Mouse (Mus musculus) induced T-regulatory cell, adult 2 months (primary cell): ENCODE data around the gene Fip1l1.

Experiments used
- DNase-seq: peaks from one replicate; pipeline ENCODE4 v3.0.0-alpha.2; 2012; ENCODE audit warnings: low read depth

Fip1l1 gene

DNA sequence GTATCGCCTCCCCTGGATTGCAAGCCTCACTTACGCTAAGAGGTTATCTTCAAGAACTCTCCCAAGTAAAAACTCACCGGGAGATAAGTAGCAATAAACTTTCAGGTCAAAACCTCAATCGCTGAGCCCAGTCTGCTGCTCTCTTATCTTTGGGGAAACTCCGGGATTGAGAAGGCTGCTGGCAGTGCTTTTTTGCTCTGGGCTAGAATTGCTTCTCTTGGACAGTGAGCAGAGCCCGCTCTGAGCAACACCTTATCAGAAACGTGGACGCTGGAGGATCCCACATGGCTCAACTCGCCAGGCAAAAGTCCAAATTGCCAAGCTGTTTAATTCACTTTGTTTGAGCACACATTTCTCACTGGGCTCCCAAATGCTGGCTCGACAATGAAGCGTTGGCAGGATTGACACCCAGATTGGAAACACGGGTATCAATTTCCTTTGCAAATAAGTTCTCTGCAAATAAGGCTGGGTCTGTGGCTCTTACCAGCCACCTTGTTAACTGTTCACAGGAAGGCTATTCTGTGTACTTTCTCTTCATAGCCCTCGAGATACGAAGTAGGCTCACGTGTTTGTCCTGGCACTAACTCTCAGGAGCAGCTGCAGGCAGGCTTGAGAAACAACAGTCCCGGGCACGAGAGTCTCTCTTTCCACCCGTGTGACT, 78.4 kb downstream of the Fip1l1 start:
- no peak for DNase-seq

DNA sequence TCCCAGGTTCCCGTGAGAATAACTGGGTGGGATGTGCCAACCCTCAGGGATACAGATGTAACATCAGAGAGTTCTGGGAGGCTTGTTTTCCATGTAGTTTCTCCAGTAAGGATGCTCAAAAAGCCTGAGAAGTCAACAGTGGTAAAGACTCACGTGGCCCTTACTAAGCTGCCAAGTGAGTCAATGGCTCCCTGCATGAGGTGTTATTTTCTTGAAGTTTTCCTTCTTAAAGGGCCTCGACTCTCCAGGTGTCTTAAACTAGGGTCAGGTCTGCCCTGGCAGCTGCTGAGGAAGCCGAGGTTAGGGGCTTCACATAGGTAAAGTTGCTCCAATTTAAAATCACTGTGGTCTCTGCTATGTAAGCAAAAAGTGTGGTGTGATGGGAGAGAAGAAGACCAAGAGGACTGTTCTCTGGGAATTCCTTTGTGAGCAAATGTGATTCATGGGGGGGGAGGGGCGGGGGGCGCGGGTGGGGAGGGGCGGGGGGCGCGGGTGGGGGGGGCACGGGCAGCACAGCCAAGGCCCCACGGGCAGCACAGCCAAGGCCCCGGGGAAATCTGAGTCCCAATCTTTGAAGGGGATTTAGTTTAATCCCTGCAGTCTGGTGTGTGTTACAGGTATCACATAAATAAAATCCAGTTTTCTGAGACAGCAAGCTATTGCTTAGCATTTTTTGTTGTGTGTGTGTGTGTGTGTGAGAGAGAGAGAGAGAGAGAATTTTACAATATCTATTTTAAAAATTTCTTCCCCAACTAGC, 82.7 kb downstream of the Fip1l1 start:
- DNase-seq: no peak

DNA sequence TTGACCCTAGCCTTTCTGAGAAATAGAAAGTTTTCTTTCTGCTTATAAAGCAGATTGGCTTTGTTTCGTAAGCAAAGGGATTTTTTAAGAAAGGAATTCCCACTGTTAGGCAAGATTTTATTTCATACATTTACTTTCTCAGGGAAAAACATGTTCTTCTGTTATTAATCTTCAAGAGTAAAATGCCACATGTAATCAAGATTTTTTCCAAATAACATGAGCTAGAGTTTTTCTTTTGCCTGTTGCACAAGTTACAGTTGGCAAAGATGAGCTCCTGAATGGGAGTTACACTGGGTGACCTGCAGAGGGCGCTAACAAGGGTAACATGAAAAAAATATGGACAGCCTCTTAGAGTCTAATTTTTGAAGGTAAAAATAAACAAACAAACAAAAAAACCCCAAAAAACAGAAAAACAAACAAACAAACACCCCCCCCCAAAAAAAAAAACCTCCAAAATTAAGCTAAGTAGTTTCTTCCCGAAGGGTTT, 83.4 kb downstream of the Fip1l1 start:
- peak; percentile 37 for DNase-seq

DNA sequence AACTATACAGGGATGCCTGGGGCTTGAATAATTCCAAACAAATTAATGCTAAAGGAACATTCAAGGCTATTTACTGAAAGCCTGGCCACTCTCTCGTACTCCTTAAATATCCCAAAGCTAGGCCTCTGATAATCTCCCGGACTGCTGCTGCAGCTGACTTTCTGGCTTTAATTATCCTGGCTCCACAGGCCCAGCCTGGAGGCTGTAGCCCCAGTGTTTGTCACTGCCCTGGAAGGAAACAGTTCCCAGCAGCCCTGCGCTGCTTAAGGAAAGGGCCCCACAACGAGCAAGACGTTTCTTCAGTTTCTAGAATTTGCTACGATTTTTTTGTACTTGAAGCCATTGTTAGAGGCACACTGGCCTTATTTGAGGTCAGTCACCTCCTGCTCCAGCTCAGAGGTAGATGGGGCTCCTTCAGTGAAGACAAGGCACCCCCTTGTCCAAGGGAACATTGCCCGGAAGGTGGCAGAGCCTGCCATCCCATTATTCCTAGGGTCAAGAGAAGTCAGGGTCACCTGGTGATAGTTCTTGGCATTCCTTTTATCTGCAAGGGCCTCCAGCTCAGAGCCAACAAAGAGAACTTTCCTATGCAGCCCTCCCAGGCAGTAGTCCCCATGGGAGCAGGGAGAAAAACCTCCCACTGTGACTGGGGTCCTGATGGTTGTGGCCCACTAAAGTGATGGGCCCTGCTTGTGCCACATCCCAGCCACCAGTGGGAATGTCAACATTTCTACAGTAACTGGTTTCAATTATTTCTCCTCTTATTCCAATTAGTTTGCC, 86.6 kb downstream of the Fip1l1 start:
- no peak for DNase-seq

DNA sequence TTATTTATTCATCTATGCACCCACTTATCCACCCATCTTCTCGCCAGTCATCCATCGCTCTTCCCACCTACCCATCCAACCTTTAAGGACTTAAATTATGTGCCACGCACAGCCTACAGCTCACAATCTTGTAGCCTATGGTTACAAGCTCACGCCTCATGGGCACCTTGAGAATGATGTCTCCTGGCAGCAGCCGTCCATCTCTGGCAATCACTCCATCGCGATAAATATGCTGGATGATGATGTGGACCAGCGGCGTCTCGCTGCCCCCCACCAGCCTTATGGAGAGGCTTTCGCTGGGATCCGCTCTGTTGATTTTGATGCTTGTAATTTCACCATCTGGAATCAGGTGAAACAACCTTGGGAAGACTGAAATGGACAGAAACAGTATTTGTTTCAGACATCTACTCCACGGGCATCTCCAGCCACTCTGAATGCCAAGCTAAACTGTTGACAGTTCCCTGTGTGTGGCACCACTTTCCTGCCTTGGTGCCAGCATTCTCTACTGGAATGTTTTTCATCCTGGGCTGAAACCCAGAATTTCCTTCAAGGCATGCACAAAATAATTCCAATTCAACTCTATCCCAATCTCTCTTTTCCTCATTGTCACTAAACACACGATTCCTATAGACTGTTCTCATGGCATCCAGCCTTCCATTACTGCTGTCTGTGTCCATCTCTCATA, 88.2 kb downstream of the Fip1l1 start:
- DNase-seq: no peak

DNA sequence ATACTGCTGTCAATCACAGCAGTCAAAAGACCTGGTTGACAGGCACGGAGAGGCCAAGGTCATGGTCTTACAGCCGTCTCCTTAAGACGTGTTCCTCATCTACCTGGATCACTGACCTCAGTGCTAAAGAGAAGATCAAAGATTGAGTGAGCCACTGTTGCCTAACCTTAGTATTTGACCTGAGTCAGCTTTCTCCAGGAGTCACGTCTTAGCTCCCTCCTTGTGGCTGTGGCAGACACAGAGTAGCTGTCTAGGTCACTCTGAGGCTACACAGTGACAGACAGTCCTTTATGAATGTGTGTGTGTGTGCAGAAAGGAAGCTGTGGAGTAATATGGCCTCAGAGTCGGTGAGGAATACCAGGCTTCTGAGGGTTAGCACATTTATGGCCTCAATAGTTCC, 89.1 kb downstream of the Fip1l1 start:
- DNase-seq: no peak

DNA sequence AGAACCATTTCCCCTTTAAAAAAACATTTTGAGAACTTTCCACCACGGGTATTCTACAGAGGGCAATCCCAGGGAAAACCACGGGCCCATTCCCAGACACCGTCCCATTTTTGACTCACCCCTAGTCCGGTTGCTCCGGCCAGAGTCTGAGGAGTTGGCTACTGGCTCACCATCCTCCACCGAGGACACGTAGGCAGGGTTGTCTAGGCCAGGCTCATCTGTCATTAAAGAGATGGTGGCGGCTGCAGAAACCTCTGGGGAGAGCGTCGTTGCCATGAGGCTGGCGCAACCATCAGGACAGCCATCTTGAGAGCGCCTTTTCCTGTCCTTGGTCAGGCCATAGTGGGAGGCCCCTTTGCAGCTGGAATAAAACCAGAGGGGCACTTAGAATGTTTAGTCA, 92.8 kb downstream of the Fip1l1 start:
- no peak for DNase-seq

DNA sequence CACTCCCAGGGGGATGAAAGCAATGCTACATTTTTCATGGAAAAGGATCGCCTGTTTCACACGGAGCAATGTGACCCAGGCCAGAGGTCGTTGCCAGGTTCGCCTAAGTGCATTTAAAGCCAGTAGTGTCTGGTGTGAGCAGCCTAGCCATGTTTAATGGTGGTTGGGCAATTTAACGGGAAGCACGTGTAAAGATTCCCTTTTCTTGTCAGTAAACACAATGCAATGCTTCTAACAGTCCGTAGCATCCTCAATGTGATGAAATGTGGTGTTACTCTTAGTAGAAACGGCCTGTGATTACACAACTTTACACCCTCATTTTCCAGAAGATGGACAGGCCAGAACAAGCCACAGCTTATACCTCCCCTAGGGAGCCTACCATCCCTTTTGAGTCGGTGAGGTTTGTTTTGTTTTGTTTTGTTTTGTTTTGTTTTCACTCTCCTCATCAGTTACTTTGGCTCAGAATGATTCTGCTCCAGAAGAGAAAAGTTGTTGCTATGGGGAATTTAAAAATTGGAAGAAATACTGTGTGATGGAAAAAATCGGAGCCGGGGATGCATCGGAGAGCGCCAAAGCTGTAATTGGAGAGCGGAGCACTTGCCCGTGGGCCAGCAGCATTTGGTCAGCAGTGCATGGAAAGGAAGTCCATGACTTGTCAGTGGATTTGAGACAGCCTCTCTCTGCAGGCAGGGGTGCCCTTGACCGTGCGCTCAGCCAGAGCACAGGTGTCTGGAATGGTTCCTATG, 97.3 kb downstream of the Fip1l1 start:
- no peak for DNase-seq

DNA sequence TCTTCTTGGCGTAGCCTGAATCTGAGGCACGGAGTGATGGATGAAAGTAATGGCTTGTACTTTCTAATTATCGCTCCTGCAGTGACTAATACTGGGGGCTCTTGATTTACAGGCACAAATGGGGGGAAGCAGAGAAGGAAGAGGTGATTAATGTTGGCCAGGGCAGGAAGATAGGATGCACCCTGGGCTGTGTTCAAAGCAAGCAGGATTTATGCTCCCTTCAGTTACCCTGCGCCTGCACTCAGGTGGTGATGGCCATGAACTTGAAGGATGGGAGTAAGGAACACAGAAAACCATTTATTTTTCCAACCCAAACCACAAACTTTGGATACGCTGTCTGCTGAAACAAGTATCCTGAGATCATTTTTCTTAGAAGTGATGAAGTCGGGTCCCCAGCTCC, 98.2 kb downstream of the Fip1l1 start:
- DNase-seq: no peak

DNA sequence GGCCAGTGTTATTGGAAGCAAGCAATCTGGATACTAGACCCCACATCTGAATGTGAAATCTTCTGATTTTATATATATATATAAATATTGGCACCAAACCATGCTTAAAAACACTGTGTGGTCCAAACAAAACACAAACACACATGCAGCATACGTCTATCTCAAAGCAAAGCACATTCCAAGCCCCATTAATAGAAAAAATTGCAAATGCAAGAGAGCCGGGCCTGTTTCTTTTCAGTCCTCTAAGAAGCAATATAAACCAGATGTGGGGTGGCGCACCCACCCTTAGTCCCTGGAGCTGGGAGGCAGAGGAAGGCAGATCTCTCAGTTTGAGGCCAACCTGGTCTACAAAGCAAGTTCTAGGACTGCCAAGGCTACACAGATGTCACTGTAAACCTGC, 99.1 kb downstream of the Fip1l1 start:
- no peak for DNase-seq

DNA sequence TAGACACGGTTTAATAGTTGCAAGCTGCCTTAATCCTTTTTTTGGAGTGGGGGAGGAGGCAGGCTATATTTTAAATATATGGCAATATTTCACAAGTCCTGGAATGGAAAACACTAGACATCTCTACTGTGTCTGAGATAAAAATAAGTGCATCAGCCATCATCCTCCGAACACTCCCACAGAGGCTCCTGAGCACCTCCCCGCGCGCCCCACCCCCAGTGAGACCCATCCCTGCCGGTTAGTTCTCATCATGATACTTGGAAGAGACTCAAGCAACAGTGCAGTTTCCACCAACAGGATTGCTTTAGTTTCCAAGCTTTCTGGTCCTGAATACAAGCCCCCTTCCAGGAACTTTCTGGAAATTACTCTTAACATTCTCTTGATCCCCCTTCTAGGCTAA, 104.3 kb downstream of the Fip1l1 start:
- no peak for DNase-seq

DNA sequence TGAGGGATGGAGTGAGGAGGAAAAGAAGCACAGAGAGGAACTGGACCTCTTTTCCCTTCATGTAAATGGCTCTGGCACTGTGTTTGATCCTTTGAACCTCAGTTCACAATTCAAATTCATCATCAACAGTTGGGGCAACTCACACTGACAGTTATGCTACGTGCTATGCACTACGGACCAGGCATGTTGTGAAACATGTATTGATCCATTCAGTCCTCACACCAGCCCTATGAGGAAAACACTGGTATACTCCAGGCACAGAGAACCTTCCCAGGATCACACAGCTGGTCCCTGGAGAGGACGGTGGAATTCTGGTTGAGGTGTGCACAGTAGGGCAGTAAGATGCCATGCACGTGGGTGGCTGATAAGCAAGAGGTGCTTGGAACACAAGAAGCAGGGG, 105.3 kb downstream of the Fip1l1 start:
- no peak for DNase-seq

DNA sequence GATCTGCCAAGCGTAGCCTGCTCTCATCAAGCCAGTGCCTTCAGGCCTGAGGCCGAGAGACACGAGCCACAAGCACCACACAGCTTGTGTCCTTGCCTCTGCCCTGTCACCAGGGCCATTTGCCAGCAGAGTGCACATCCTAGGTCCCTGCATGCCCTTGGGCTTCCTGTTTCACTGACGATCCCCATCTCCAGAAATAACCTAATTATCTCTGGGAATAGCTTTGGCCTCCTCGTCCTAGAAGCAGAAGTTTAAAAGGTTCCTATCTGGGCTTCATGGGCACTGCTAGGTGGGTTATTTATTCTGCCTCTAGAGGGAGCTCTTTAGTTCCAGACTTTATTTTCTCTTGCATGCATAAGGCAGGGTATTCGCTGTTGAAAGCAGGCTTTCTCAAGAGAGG, 105.8 kb downstream of the Fip1l1 start:
- DNase-seq: peak; percentile 44

DNA sequence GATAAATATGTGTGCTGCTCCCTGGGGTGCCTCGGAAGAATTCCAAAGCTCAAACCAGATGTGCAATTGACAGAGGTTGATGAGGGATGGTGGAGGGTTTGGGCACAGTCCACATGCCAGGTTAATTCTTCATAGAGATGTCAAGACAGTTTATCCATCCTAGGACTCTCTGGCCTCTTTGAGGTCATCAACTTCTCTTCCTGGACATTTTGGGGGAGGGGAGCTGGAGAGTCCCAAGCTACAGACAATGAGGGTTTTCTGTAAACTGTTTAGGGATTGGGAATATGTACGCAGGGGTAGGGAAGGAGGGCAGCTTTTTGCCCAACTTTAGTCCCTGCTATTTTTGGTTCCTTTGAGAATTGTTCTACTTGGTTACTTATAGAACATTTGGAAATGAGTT, 107.0 kb downstream of the Fip1l1 start:
- no peak for DNase-seq

DNA sequence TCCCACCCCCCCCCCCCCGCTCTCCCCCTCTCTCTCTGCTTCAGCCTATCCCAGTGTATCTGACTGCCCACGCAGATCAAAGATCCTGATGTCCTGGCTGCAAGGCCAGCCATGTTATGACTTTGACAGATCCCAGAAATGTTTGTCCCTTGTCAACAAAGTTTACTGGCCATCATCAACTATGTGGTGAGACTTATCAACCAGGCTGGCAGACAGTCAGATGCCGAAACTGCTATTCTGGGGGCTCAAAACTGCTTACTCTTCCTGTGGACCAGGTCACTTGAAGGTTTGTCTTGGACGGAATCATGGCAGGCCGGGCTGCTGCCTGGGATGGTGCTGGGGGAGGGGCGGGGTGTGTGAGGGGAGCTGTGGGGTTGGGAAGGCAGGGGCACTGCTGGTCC, 112.3 kb downstream of the Fip1l1 start:
- no peak for DNase-seq

DNA sequence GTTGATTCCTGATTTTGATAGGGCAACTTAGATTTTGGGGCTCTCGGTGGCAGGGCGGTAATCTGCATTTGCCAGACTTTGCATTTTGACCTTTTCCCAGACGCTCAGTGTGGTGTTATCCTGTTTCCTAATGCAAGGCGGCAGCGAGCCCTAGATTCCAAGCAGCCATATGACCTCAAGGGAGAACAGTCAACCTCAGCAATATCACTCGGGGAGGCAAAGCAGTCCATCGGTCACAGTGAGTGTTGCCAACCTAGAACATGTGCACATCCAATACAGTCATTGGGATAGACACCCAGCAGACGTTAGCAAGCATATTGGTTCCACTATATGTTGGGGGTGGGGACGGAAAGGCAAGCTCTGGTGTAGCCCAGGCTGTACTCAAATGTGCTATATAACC, 113.0 kb downstream of the Fip1l1 start:
- no peak for DNase-seq
